Mouse (Mus musculus) MEL-GATA-1-ER (cell line): Measurements from ENCODE around the gene Gm10720.
"Not testable (repeated sequence)": the region's sequence is repeated elsewhere in the genome, so short reads cannot be mapped to it uniquely, and the experiment has no call there.

Experiments
- DNase-seq: peaks from one replicate; pipeline ENCODE4 v3.0.0-alpha.2; 2012; ENCODE audit warnings: low read depth; ENCODE audit errors: extremely low read depth

Gm10720 gene

DNA sequence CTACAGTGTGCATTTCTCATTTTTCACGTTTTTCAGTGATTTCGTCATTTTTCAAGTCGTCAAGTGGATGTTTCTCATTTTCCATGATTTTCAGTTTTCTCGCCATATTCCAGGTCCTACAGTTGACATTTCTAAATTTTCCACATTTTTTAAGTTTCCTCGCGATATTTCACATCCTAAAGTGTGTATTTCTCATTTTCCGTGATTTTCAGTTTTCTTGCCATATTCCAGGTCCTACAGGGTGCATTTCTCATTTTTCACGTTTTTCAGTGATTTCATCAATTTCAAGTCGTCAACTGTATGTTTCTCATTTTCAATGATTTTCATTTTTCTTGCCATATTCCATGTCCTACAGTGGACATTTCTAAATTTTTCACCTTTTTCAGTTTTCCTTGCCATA lies at the start of gene Gm10720:
Gene Gm10720, plus strand, starts transcription at position 301 of the 400 bp plus-strand sequence.
- DNase-seq = not testable (repeated sequence)

DNA sequence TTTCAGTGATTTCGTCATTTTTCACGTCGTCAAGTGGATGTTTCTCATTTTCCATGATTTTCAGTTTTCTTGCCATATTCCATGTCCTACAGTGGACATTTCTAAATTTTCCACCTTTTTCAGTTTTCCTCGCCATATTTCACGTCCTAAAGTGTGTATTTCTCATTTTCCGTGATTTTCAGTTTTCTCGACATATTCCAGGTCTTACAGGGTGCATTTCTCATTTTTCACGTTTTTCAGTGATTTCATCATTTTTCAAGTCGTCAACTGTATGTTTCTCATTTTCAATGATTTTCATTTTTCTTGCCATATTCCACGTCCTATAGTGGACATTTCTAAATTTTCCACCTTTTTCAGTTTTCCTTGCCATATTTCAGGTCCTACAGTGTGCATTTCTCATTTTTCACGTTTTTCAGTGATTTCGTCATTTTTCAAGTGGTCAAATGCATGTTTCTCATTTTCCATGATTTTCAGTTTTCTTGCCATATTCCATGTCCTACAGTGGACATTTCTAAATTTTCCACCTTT lies 14.9 kb upstream of the Gm10720 start, which contains the start of gene Gm10722:
Gene Gm10722, plus strand, starts transcription at position 478 of the 528 bp plus-strand sequence.
- DNase-seq = peak; percentile 32

DNA sequence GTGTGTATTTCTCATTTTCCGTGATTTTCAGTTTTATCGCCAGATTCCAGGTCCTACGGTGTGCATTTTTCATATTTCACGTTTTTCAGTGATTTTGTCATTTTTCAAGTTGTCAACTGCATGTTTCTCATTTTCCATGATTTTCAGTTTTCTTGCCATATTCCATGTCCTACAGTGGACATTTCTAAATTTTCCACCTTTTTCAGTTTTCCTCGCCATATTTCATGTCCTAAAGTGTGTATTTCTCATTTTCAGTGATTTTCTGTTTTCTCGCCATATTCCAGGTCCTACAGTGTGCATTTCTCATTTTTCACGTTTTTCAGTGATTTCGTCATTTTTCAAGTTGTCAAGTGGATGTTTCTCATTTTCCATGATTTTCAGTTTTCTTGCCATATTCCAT lies 14.4 kb upstream of the Gm10720 start:
- DNase-seq = not testable (repeated sequence)

DNA sequence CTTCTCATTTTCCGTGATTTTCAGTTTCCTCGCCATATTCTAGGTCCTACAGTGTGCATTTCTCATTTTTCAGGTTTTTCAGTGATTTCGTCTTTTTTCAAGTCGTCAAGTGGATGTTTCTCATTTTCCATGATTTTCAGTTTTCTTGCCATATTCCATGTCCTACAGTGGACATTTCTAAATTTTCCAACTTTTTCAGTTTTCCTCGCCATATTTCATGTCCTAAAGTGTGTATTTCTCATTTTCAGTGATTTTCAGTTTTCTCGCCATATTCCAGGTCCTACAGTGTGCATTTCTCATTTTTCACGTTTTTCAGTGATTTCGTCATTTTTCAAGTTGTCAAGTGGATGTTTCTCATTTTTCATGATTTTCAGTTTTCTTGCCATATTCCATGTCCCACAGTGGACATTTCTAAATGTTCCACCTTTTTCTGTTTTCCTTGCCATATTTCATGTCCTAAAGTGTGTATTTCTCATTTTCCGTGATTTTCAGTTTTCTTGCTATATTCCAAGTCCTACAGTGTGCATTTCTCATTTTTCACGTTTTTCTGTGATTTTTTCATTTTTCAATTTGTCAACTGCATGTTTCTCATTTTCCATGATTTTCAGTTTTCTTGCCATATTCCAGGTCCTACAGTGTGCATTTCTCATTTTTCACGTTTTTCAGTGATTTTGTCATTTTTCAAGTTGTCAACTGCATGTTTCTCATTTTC lies 13.3 kb upstream of the Gm10720 start:
- DNase-seq = peak; percentile 25

DNA sequence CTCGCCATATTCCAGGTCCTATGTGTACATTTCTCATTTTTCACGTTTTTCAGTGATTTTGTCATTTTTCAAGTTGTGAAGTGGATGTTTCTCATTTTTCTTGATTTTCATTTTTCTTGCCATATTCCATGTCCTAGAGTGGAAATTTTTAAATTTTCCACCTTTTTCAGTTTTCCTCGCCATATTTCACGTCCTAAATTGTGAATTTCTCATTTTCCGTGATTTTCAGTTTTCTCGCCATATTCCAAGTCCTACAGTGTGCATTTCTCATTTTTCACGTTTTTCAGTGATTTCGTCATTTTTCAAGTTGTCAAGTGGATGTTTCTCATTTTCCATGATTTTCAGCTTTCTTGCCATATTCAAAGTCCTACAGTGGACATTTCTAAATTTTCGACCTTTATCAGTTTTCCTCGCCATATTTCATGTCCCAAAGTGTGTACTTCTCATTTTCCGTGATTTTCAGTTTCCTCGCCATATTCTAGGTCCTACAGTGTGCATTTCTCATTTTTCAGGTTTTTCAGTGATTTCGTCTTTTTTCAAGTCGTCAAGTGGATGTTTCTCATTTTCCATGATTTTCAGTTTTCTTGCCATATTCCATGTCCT lies 12.6 kb upstream of the Gm10720 start, which contains the start of gene Gm11168:
Gene Gm11168, plus strand, starts transcription at position 553 of the 603 bp plus-strand sequence.
- not testable (repeated sequence) for DNase-seq

DNA sequence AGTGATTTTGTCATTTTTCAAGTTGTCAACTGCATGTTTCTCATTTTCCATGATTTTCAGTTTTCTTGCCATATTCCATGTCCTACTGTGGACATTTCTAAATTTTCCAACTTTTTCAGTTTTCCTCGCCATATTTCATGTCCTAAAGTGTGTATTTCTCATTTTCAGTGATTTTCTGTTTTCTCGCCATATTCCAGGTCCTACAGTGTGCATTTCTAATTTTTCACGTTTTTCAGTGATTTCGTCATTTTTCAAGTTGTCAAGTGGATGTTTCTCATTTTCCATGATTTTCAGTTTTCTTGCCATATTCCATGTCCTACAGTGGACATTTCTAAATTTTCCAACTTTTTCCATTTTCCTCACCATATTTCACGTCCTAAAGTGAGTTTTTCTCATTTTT lies 9.3 kb upstream of the Gm10720 start:
- not testable (repeated sequence) for DNase-seq

DNA sequence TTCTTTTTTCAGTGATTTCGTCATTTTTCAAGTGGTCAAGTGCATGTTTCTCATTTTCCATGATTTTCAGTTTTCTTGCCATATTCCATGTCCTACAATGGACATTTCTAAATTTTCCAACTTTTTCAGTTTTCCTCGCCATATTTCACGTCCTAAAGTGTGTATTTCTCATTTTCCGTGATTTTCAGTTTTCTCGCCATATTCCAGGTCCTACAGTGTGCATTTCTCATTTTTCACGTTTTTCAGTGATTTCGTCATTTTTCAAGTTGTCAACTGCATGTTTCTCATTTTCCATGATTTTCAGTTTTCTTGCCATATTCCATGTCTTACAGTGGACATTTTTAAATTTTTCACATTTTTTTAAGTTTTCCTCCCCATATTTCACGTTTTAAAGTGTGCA lies 8.8 kb upstream of the Gm10720 start:
- not testable (repeated sequence) for DNase-seq

DNA sequence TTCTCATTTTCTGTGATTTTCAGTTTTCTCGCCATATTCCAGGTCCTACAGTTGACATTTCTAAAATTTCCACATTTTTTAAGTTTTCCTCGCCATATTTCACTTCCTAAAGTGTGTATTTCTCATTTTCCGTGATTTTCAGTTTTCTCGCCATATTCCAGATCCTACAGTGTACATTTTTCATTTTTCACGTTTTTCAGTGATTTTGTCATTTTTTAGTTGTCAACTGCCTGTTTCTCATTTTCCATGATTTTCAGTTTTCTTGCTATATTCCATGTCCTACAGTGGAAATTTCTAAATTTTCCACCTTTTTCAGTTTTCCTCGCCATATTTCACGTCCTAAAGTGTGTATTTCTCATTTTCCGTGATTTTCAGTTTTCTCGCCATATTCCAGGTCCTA lies 8.2 kb upstream of the Gm10720 start:
- peak; percentile 9 for DNase-seq

DNA sequence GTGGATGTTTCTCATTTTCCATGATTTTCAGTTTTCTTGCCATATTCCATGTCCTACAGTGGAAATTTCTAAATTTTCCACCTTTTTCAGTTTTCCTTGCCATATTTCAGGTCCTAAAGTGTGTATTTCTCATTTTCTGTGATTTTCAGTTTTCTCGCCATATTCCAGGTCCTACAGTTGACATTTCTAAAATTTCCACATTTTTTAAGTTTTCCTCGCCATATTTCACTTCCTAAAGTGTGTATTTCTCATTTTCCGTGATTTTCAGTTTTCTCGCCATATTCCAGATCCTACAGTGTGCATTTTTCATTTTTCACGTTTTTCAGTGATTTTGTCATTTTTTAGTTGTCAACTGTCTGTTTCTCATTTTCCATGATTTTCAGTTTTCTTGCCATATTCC lies 6.1 kb upstream of the Gm10720 start:
- DNase-seq = not testable (repeated sequence)

DNA sequence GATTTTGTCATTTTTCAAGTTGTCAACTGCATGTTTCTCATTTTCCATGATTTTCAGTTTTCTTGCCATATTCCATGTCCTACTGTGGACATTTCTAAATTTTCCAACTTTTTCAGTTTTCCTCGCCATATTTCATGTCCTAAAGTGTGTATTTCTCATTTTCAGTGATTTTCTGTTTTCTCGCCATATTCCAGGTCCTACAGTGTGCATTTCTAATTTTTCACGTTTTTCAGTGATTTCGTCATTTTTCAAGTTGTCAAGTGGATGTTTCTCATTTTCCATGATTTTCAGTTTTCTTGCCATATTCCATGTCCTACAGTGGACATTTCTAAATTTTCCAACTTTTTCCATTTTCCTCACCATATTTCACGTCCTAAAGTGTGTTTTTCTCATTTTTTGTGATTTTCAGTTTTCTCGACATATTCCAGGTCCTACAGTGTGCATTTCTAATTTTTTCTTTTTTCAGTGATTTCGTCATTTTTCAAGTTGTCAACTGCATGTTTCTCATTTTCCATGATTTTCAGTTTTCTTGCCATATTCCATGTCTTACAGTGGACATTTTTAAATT lies 3.3 kb upstream of the Gm10720 start:
- DNase-seq = not testable (repeated sequence)

DNA sequence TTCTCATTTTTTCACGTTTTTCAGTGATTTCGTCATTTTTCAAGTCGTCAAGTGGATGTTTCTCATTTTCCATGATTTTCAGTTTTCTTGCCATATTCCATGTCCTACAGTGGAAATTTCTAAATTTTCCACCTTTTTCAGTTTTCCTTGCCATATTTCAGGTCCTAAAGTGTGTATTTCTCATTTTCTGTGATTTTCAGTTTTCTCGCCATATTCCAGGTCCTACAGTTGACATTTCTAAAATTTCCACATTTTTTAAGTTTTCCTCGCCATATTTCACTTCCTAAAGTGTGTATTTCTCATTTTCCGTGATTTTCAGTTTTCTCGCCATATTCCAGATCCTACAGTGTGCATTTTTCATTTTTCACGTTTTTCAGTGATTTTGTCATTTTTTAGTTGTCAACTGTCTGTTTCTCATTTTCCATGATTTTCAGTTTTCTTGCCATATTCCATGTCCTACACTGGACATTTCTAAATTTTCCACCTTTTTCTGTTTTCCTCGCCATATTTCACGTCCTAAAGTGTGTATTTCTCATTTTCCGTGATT lies 2.6 kb upstream of the Gm10720 start, which contains the start of gene Gm10721:
Gene Gm10721, plus strand, starts transcription at position 408 of the 547 bp plus-strand sequence.
- not testable (repeated sequence) for DNase-seq

DNA sequence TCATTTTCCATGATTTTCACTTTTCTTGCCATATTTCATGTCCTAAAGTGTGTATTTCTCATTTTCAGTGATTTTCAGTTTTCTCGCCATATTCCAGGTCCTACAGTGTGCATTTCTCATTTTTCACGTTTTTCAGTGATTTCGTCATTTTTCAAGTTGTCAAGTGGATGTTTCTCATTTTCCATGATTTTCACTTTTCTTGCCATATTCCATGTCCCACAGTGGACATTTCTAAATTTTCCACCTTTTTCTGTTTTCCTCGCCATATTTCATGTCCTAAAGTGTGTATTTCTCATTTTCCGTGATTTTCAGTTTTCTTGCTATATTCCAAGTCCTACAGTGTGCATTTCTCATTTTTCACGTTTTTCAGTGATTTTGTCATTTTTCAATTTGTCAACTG lies 442 bp downstream of the Gm10720 start:
- not testable (repeated sequence) for DNase-seq

DNA sequence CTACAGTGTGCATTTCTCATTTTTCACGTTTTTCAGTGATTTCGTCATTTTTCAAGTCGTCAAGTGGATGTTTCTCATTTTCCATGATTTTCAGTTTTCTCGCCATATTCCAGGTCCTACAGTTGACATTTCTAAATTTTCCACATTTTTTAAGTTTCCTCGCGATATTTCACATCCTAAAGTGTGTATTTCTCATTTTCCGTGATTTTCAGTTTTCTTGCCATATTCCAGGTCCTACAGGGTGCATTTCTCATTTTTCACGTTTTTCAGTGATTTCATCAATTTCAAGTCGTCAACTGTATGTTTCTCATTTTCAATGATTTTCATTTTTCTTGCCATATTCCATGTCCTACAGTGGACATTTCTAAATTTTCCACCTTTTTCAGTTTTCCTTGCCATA lies 1.7 kb downstream of the Gm10720 start, which contains the start of gene Gm10719:
Gene Gm10719, plus strand, starts transcription at position 301 of the 400 bp plus-strand sequence.
- not testable (repeated sequence) for DNase-seq

DNA sequence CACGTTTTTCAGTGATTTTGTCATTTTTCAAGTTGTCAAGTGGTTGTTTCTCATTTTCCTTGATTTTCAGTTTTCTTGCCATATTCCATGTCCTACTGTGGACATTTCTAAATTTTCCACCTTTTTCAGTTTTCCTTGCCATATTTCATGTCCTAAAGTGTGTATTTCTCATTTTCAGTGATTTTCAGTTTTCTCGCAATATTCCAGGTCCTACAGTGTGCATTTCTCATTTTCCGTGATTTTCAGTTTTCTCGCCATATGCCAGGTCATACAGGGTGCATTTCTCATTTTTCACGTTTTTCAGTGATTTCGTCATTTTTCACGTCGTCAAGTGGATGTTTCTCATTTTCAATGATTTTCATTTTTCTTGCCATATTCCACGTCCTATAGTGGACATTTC lies 3.5 kb downstream of the Gm10720 start:
- not testable (repeated sequence) for DNase-seq

DNA sequence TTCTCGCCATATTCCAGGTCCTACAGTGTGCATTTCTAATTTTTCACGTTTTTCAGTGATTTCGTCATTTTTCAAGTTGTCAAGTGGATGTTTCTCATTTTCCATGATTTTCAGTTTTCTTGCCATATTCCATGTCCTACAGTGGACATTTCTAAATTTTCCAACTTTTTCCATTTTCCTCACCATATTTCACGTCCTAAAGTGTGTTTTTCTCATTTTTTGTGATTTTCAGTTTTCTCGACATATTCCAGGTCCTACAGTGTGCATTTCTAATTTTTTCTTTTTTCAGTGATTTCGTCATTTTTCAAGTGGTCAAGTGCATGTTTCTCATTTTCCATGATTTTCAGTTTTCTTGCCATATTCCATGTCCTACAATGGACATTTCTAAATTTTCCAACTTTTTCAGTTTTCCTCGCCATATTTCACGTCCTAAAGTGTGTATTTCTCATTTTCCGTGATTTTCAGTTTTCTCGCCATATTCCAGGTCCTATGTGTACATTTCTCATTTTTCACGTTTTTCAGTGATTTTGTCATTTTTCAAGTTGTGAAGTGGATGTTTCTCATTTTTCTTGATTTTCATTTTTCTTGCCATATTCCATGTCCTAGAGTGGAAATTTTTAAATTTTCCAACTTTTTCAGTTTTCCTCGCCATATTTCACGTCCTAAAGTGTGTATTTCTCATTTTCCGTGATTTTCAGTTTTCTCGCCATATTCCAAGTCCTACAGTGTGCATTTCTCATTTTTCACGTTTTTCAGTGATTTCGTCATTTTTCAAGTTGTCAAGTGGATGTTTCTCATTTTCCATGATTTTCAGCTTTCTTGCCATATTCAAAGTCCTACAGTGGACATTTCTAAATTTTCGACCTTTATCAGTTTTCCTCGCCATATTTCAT lies 4.6 kb downstream of the Gm10720 start:
- DNase-seq = not testable (repeated sequence)

DNA sequence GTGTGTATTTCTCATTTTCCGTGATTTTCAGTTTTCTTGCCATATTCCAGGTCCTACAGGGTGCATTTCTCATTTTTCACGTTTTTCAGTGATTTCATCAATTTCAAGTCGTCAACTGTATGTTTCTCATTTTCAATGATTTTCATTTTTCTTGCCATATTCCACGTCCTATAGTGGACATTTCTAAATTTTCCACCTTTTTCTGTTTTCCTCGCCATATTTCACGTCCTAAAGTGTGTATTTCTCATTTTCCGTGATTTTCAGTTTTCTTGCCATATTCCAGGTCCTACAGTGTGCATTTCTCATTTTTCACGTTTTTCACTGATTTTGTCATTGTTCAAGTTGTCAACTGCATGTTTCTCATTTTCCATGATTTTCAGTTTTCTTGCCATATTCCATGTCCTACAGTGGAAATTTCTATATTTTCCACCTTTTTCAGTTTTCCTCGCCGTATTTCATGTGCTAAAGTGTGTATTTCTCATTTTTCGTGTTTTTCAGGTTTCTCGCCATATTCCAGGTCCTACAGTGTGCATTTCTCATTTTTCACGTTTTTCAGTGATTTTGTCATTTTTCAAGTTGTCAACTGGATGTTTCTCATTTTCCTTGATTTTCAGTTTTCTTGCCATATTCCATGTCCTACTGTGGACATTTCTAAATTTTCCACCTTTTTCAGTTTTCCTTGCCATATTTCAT lies 7.0 kb downstream of the Gm10720 start:
- peak; percentile 14 for DNase-seq

DNA sequence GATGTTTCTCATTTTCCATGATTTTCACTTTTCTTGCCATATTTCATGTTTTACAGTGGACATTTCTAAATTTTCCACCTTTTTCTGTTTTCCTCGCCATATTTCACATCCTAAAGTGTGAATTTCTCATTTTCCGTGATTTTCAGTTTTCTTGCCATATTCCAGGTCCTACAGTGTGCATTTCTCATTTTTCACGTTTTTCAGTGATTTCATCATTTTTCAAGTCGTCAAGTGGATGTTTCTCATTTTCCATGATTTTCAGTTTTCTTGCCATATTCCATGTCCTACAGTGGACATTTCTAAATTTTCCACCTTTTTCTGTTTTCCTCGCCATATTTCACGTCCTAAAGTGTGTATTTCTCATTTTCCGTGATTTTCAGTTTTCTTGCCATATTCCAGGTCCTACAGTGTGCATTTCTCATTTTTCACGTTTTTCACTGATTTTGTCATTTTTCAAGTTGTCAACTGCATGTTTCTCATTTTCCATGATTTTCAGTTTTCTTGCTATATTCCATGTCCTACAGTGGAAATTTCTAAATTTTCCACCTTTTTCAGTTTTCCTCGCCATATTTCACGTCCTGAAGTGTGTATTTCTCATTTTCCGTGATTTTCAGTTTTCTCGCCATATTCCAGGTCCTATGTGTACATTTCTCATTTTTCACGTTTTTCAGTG lies 8.0 kb downstream of the Gm10720 start, which contains the start of gene Gm10718:
Gene Gm10718, plus strand, starts transcription at position 236 of the 673 bp plus-strand sequence.
- not testable (repeated sequence) for DNase-seq

DNA sequence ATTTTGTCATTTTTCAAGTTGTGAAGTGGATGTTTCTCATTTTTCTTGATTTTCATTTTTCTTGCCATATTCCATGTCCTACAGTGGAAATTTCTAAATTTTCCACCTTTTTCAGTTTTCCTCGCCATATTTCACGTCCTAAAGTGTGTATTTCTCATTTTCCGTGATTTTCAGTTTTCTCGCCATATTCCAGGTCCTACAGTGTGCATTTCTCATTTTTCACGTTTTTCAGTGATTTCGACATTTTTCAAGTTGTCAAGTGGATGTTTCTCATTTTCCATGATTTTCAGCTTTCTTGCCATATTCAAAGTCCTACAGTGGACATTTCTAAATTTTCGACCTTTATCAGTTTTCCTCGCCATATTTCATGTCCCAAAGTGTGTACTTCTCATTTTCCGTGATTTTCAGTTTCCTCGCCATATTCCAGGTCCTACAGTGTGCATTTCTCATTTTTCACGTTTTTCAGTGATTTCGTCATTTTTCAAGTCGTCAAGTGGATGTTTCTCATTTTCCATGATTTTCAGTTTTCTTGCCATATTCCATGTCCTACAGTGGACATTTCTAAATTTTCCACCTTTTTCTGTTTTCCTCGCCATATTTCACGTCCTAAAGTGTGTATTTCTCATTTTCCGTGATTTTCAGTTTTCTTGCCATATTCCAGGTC lies 8.7 kb downstream of the Gm10720 start:
- DNase-seq = not testable (repeated sequence)
